Mouse (Mus musculus) forebrain, embryonic 11.5 days (tissue): Measurements from ENCODE around the gene C1qb. TPM values are rescaled to one million over a fixed set of nuclear protein-coding genes. Genes with fewer than 3 reads are reported as not detected.

Source experiments
- ATAC-seq: fragments of 200-750 bp; cut with Nextera tagmentation; replicated peaks from 2 replicates; pipeline ENCODE4 v1.8.0; 2017; ENCODE audit warnings: moderate TSS enrichment; ENCODE audit not compliant: low FRiP score
- DNase-seq: peaks from one replicate; pipeline ENCODE4 v3.0.0-alpha.2; 2017; ENCODE audit warnings: low spot score
- H3K27ac ChIP-seq: fragments of 300-500 bp; sonication (generic); 2 replicates; pipeline ENCODE4 v1.5.1; 2014; ENCODE audit warnings: low read depth, low read length
- H3K27me3 ChIP-seq: fragments of 300-500 bp; sonication (generic); 2 replicates; pipeline ENCODE4 v1.6.1; 2014; ENCODE audit warnings: mild to moderate bottlenecking, low read length, mixed read lengths; ENCODE audit not compliant: control insufficient read depth, insufficient read depth
- H3K36me3 ChIP-seq: fragments of 300-500 bp; sonication (generic); 2 replicates; pipeline ENCODE4 v1.6.1; 2014; ENCODE audit warnings: mild to moderate bottlenecking, low read length, moderate library complexity, mixed read lengths; ENCODE audit not compliant: control insufficient read depth, insufficient read depth
- H3K4me1 ChIP-seq: fragments of 300-500 bp; sonication (generic); replicated peaks from 2 replicates; pipeline ENCODE4 v1.6.1; 2014; ENCODE audit warnings: low read length, mixed read lengths; ENCODE audit not compliant: control insufficient read depth, insufficient read depth
- H3K4me2 ChIP-seq: fragments of 300-500 bp; sonication (generic); 2 replicates; pipeline ENCODE4 v1.6.1; 2014; ENCODE audit warnings: low read depth, mild to moderate bottlenecking, low read length, moderate library complexity, mixed read lengths; ENCODE audit not compliant: severe bottlenecking
- H3K4me3 ChIP-seq: fragments of 300-500 bp; sonication (generic); 2 replicates; pipeline ENCODE4 v1.5.1; 2014; ENCODE audit warnings: low read depth, low read length
- H3K9ac ChIP-seq: fragments of 300-500 bp; sonication (generic); 2 replicates; pipeline ENCODE4 v1.6.1; 2014; ENCODE audit warnings: low read length
- H3K9me3 ChIP-seq: fragments of 300-500 bp; sonication (generic); 2 replicates; pipeline ENCODE4 v1.6.1; 2016; ENCODE audit warnings: low read length, mixed read lengths; ENCODE audit not compliant: control insufficient read depth
- WGBS: fragments of 180-500 bp; shearing (Covaris S2); extraction: QIAGEN DNeasy Blood & Tissue Kit; methylation state at CpG from one replicate; pipeline ENCODE4 v1.1.7; 2014; 5-methylcytosine and 5-hydroxymethylcytosine counted together
- polyA plus RNA-seq: library from polyadenylated mRNA; unstranded; fragments of >200 nt; fragmentation: Nextera tagmentation; extraction: Ambion mirVana; gene quantifications from 2 replicates; pipeline ENCODE4 v1.2.1, GENCODE M21; 2014

C1qb gene
- polyA plus RNA-seq, 1 experiment from 2014 or later = 21.1 TPM

- H3K4me1 ChIP-seq = no peaks in the 10 kb centered on the region; the same call in 1 of the 2 replicates
- no peaks in the 10 kb centered on the region for H3K27me3 ChIP-seq
- H3K9ac ChIP-seq = no peak overlapping the region
- 75% methylated on average over 4 of the region's 4 CpGs for WGBS
- no peak overlapping the region for H3K27ac ChIP-seq
- H3K9me3 ChIP-seq = no peaks in the 10 kb centered on the region
- H3K36me3 ChIP-seq = no peaks in the 10 kb centered on the region
- no peak for ATAC-seq
- H3K4me3 ChIP-seq = no peak overlapping the region
- H3K4me2 ChIP-seq = no peak overlapping the region
- no peak for DNase-seq
Measured at GRCm38 (mm10) chr4:136848565-136848964, 37.4 kb downstream of the C1qb start.

DNA sequence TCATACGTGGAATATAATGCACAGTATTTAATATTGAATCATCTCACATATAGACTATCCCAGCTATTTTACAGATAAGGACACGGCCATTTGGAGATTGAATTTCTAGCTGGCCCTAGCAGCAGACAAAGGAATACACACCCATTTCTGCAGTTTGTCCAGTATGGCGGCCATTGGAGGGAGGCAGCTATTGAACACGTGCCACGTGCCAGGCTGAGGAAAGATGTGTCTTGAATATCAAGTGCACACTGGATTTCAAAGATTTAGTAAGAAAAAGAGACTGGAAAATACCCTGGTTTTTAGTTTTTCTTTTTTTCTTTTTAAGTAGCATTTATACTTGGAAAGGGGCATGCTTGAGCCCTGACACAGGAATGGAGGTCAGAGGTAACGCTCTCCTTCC lies 38.8 kb downstream of the C1qb start:
- Histone ChIP-seq H3K9me3 (no peaks in the 10 kb centered on the region), H3K4me2 (no peak overlapping the region), H3K27me3 (no peaks in the 10 kb centered on the region), H3K27ac (no peak overlapping the region), H3K4me1 (no peaks in the 10 kb centered on the region; the same call in 1 of the 2 replicates), H3K9ac (no peak overlapping the region), H3K36me3 (no peaks in the 10 kb centered on the region), H3K4me3 (no peak overlapping the region)
- ATAC-seq (no peak), DNase-seq (no peak)
- WGBS = 78% methylated on average over 6 of the region's 6 CpGs

- DNase-seq (no peak), ATAC-seq (no peak)
- WGBS = 89% methylated on average over 10 of the region's 10 CpGs
- peaks cover 14% of the 10 kb centered on the region for H3K4me1 ChIP-seq
- H3K36me3 ChIP-seq = no peaks in the 10 kb centered on the region
- no peaks in the 10 kb centered on the region for H3K27me3 ChIP-seq
- H3K4me2 ChIP-seq = no peak overlapping the region
- no peak overlapping the region for H3K4me3 ChIP-seq
- H3K9me3 ChIP-seq = no peaks in the 10 kb centered on the region
- H3K27ac ChIP-seq = no peak overlapping the region
- H3K9ac ChIP-seq = no peak overlapping the region
Measured at GRCm38 (mm10) chr4:136842802-136843201, 43.2 kb downstream of the C1qb start.

DNA sequence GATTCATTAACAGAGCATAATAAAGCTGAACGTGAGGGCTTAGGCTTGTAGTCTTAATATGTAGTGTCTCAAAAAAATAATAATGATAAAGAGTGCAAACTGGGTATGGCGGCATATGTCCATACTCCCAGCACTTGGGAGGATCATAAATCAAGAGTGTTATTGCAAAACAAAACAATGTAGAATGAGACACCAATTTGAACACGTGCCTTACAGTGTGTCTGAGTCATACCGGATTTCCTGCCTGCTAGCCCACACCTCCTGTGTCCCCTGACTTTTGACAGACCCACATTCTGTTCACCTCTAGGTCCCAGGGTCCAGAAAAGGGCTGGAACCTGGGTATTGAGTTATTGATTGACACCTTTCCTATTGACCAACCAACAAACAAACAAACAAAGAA lies 44.0 kb downstream of the C1qb start:
- DNase-seq (no peak), ATAC-seq (no peak)
- Histone ChIP-seq H3K4me1 (peaks cover 21% of the 10 kb centered on the region), H3K9ac (no peak overlapping the region), H3K36me3 (no peaks in the 10 kb centered on the region), H3K9me3 (no peaks in the 10 kb centered on the region), H3K4me2 (no peak overlapping the region), H3K27me3 (no peaks in the 10 kb centered on the region), H3K27ac (no peak overlapping the region), H3K4me3 (no peak overlapping the region)
- WGBS = 89% methylated on average over 4 of the region's 4 CpGs

DNA sequence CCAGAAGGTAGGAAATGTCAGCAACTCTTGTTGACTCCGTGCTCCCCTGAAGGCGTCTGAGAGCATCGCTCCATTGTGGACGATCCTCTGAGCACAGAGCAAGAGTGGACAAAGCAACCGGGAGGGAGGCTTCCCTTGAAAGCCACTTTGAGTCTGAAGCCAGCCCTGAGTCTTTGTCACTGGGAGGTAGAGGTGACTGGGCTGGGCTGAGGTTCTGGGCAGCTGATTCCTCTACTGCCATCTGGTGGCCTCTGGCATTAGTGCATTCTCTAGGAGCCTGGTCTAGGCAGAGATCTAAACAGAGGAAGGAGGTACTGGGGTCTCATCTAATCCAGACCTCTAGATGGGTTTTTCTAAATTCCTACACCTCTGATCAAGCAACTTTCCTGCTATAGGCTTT lies 44.9 kb downstream of the C1qb start:
- no peak overlapping the region for H3K9ac ChIP-seq
- H3K4me2 ChIP-seq = no peak overlapping the region
- H3K9me3 ChIP-seq = no peaks in the 10 kb centered on the region
- no peaks in the 10 kb centered on the region for H3K36me3 ChIP-seq
- DNase-seq (peak; percentile 92), ATAC-seq (peak; percentile 37)
- H3K4me1 ChIP-seq = peaks cover 27% of the 10 kb centered on the region
- 4% methylated on average over 5 of the region's 5 CpGs for WGBS
- no peaks in the 10 kb centered on the region for H3K27me3 ChIP-seq
- H3K4me3 ChIP-seq = no peak overlapping the region
- no peak overlapping the region for H3K27ac ChIP-seq

DNA sequence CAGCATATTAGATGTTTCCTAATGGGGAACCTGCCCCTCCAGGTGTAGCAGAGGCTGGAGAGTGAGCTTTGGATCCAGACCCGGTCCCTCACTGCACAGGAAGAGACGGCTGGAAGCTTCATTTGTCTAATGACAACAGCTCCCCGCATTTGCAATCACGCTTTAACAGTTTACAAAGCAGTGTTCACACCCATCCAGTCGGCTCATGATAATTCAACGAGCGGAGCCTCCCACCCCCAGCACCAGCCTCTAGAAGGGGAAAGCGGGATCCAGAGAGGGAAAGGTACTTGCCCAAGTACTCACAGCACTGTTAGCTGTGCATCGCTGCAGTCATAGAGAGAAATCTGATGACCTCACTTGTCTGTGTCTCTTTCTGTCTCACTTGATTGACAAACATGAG lies 47.5 kb downstream of the C1qb start:
- ATAC-seq (no peak), DNase-seq (no peak)
- Histone ChIP-seq H3K4me1 (peaks cover 38% of the 10 kb centered on the region), H3K4me2 (no peak overlapping the region), H3K36me3 (no peaks in the 10 kb centered on the region), H3K9me3 (no peaks in the 10 kb centered on the region), H3K9ac (peak overlapping the region; percentile 23; the same call in 1 of the 2 replicates), H3K4me3 (no peak overlapping the region), H3K27me3 (no peaks in the 10 kb centered on the region; the same call in 1 of the 2 replicates), H3K27ac (no peak overlapping the region)
- WGBS = 48% methylated on average over 9 of the region's 9 CpGs

- Histone ChIP-seq H3K4me3 (no peak overlapping the region), H3K4me1 (peaks cover 38% of the 10 kb centered on the region), H3K9ac (peak overlapping the region; percentile 23; the same call in 1 of the 2 replicates), H3K36me3 (no peaks in the 10 kb centered on the region), H3K27me3 (no peaks in the 10 kb centered on the region; the same call in 1 of the 2 replicates), H3K9me3 (no peaks in the 10 kb centered on the region), H3K4me2 (no peak overlapping the region), H3K27ac (no peak overlapping the region)
- WGBS = 79% methylated on average over 9 of the region's 9 CpGs
- no peak for ATAC-seq
- DNase-seq = no peak
Measured at GRCm38 (mm10) chr4:136838026-136838425, 48.0 kb downstream of the C1qb start.

GRCm38 (mm10) chr4:136836387-136836931 lies 49.5 kb downstream of the C1qb start:
- H3K4me3 ChIP-seq = peak overlapping the region; percentile 98
- H3K27ac ChIP-seq = peak overlapping the region; percentile 97
- peak overlapping the region; percentile 98 for H3K9ac ChIP-seq
- no peaks in the 10 kb centered on the region for H3K9me3 ChIP-seq
- ATAC-seq = peak; percentile 84
- 1% methylated on average over 27 of the region's 27 CpGs for WGBS
- H3K4me1 ChIP-seq = peaks cover 38% of the 10 kb centered on the region
- H3K36me3 ChIP-seq = no peaks in the 10 kb centered on the region
- DNase-seq = peak; percentile 89
- peak overlapping the region; percentile 99 for H3K4me2 ChIP-seq
- no peaks in the 10 kb centered on the region; the same call in 1 of the 2 replicates for H3K27me3 ChIP-seq
